Mouse (Mus musculus) erythroblast, adult 5-6 weeks (primary cell): ENCODE results near the gene Slc9a9. TPM values are rescaled to one million over a fixed set of nuclear protein-coding genes. Genes with fewer than 3 reads are reported as not detected.

Experiments
- ATAC-seq: replicated peaks from 2 replicates; pipeline ENCODE4 v1.8.0; 2016; ENCODE audit warnings: moderate number of reproducible peaks, mild to moderate bottlenecking, moderate TSS enrichment, inconsistent platforms; ENCODE audit not compliant: poor library complexity, low FRiP score, severe bottlenecking
- total RNA-seq, 2 experiments: library from RNA; stranded (forward) in 1 of 2; stranded (reverse) in 1 of 2; fragments of 150-400 nt in 1 of 2; fragments of 200-764, 138-1000 nt in 1 of 2; gene quantifications; 2 replicates each; pipeline versions ENCODE4 v1.2.3 to v1.2.4; 2015 to 2017; ENCODE audit warnings: low replicate concordance in 2 of 2

Gene Slc9a9
- total RNA-seq, 2 experiments from 2014 or later, result 1.9 to 4.3 TPM

- ATAC-seq, result no peak
Measured at GRCm38 (mm10) chr9:95180569-95180968, 510.9 kb downstream of the Slc9a9 start.

GRCm38 (mm10) chr9:95181241-95182043 lies 511.7 kb downstream of the Slc9a9 start:
- ATAC-seq, result no peak

DNA sequence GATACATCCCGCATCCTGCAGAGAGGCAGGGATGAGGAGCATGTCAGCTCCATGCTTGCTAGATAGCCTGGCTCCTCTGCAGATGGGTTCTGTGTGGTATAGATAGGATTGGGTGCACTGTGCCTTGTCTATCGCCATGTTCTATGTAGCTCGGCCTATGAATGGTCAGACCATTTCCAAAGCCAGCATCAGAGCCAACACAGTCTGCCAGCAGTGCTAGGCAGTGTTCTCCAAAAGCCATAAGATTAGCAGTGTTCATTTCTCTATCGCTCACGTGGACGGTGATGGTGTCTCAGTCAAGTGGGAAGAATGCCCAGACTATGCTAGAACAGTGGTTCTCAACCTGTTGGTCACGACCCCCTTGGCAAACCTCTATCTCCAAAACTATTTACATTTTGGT lies 512.6 kb downstream of the Slc9a9 start:
- no peak for ATAC-seq

DNA sequence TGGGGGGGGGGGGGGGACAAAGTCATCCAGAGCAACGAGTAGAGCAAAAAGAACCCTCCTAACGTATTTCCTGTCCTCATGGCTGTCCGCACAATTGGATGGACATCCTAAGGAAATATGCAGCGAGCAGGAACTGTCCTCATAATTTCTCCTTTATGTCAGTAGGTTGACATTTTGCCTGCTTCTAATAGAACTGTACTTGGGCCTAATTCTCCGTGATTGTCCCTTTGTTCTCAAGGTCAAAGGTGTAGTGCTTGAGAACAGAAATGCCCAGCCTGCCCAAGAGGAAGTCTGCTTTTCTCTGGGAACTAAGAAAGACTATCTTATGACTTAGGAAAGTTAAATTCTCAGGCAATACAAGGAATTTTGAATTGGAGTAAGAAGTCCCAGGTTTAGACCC lies 514.7 kb downstream of the Slc9a9 start:
- ATAC-seq, result no peak

GRCm38 (mm10) chr9:95185840-95186239 lies 516.1 kb downstream of the Slc9a9 start:
- no peak for ATAC-seq

DNA sequence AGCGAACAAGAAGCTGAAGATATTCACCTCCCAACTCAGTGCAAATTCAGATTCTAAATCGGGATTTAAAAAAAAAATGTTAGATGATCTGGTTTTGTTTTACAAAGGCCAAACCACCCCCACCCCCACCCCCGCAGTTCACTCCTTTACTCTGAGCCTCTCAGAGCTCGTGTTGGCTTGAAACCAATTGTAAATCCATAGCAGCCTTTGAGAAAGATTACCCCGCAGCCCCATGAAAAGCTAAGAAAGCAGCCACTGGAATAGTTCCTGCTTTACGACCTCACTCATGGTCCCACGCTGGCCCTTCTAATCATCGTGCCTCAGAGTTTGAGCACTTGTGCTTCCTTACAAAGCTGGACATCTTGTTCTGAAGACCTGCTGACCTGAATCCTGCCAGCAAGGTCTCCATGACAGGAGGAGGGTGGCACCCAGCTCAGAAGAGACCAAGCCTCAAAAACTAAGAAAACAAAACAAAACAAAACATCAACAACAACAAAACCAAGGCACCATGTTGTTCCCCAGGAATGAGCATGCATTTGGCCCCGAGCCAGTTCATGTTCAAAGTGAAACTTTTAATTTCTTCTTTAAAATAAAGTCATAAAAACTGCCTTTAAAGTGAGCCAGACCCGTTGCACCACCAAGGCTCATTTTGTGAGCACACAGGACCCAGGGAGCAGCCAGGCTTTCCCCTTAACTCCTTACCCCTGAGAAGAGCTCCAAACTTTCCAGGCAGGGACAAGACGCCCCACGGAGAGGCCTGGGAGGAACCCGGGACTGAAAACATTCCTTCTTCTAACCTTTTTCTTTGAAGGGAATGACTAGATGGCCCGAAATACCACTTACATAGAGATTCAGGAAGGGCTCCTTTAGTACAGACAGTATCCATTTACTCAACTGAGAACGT lies 516.9 kb downstream of the Slc9a9 start:
- ATAC-seq, result no peak

DNA sequence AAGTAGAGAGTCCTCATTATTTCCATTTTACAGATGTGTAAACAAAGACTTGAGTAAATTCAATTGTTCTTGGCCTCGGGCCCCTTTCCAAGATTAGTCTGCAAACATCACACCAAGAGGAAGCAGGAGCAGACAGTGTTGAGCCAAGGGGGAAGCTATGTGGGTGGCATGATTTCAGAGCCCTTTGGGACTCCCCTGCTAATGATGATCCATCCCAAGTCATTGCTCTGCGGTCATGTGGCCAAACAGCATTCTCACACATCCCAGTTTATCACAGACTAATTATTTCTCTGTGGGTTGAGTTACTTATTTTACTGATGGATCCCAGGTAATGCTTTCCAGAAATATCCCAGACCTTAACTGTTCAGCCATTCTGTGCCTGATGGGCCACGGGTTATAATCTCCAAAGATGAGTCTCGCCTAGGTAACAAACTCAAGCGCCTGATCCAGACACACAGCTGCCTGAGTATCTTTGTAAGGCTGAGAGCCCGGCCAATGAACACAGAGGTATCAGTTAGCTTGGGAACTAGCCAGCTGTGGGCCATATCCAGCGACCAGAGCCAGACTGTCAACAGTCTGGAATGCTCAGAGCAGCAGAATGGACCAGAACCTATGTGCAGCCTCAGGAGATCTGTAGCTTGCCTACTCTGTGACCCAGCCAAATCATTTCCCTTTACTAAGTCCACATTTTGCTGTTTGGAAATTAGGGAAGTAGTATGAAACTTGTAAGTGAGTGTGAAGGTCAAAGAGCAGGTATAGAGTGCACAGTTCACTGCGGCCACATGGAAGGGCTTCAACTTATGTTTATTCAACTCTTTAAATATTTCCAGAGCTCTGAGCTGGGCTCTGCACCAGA lies 518.9 kb downstream of the Slc9a9 start:
- ATAC-seq, result no peak

DNA sequence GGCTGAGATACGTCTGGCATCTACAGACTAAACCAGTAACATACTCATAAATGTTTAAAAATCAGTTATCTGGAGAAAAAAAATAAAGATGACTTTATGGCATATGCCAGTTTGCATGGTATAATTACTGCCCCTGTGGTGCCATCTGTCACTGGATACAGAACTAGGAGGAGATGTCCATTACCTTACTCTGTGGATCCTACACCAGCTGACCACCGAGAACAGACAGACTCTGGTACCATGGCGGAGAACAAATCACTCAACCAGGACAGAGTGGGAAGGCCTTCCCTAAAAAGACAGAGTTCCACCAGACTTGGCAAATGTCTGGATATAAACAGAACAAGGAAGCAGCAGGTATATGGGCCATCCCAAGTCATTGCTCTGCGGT lies 519.5 kb downstream of the Slc9a9 start:
- no peak for ATAC-seq

DNA sequence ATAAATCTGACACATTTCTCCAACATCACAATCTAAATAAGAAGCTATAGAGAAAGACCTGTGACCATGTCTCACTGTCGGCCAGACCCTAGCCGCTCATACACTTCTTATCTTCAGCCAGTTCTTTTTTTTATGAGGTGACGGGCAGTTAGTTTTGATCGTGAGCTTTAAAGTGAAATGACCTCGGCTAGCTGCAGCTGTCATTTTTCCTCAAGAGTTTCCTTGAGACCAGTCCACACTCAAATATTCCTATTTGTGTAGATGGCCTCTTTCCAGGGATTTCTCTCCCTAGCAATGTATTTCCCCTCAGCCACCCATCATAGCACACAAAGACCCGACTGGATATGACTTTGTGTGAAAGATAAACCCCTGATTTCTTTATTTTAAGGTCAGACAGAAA lies 521.7 kb downstream of the Slc9a9 start:
- no peak for ATAC-seq

DNA sequence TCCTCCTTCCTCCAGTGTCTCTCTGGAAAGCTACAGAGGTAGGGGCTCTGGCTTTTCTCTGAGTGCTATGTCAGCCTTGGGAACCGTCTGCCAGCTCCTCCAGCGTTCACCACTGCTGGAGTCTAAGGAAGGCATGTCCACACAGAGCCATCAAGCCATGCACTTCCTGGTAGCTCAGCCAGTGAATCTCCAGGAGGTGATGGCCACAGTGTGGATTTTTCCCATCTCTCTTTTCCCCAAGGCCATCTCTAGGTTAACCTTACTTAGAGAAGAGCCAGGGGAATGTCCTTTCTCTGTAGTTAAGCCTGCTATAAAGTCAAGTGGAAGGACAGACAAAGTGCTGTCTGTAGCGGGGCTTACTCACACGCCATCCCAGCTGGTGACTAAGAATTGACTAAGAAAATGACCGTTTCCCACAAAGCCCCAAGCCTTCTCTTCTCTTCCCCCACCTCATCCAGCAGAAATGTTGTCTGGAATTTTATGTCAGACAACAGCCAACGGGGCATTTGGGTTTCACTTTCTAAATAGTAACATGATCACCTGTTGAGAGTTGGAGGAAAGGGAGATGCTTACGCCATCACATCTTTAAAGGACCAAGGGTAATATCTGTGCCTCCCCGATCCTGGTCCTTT lies 523.3 kb downstream of the Slc9a9 start:
- ATAC-seq, result no peak

- no peak for ATAC-seq
Measured at GRCm38 (mm10) chr9:95193672-95194071, 524.0 kb downstream of the Slc9a9 start.

- ATAC-seq, result no peak
Measured at GRCm38 (mm10) chr9:95194158-95194557, 524.4 kb downstream of the Slc9a9 start.

DNA sequence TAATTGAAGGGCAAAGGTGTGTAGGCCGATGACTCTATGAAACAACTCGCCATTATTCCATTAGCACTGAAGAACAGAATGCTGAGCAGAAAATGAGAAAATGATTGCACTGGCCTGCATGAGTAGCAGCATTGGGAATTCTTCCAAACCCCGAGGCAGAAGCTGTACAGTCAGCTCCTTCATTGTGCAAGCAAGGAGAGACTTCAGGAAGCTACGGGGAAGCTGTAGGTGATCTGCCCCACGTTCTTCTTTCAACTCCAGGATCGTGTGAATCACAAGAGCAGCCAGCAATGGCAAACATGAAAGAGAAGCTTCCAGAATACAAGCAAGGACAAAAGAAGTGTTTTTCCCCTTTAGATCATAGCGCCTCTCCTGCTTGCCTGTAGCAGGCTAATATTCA lies 538.0 kb downstream of the Slc9a9 start:
- no peak for ATAC-seq

DNA sequence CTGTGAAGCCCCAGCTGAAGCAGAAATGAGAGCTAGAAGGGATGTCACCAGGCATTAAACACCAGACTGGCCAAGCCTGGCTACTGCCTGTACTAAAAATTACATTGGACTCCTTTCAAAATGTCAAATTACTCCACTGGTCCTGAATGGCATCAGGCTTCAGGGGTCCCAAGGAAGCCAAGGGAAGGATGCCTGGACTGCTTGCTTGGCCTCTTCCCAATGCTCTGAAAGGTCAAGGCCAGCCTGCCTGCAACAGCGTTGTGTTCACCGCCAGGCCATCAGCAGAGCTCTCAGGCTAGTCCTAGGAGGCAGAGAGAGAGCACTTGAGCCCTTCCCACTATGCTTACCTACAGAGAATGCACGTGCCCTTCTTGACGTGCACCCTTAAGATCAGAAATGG lies 539.0 kb downstream of the Slc9a9 start:
- ATAC-seq, result no peak

GRCm38 (mm10) chr9:95220009-95220408 lies 550.3 kb downstream of the Slc9a9 start:
- no peak for ATAC-seq

DNA sequence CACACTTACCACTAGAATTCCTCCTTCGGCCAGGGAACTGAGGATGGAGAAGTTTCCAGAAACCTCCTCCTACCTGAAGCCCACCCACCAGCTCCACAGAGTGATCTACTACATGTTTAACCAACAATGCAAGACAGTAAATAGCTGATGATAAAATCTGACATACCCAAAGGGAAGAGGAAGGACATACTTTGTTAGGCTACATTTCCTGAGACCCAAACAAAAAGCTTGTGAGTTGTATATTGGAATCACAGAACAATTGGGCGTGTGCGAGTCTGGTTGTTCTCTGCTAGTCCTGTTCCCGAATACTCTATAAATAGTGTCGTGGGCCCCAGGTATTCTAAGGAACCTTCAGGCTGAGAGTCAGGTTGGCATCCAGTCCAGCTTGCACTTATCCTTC lies 551.6 kb downstream of the Slc9a9 start:
- no peak for ATAC-seq

- ATAC-seq, result no peak
Measured at GRCm38 (mm10) chr9:95226986-95227385, 557.3 kb downstream of the Slc9a9 start.

DNA sequence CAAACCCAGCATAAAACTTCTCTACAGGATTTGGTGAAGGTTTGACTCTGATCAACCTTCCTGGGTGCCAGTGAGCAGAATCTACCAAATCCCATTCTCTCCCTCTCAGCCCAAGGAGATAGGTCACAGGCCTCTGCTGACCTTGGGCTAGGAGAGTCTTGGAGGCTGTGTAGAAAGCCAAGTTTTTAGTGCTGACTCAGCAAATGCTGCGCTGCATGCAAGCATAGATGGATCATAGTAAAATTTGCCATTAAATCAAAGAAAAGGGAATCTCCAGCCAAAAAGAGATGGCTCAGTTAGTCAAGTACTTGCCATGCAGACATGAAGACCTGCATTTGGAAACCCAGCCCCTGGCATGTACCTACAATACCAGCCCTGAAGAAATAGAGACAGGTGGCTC lies 558.4 kb downstream of the Slc9a9 start:
- no peak for ATAC-seq

DNA sequence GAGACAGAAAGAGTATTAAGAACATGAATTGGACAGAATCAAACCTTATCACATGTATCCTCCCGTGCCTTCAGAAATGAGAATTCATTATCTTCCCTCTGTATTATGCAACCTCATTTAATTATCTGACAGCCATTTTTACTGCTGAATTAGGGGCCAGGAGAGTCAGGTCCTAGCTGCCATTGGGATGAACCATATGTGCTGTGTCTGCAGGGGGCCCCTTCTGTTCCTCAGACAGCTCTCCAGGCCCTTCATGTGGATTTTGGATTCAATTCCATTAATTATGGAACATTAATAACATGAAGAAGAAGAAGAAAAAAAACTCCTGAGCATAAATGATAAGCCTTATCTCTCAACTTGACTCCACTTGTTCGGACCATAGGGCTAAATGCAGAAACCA lies 559.4 kb downstream of the Slc9a9 start:
- ATAC-seq, result no peak

DNA sequence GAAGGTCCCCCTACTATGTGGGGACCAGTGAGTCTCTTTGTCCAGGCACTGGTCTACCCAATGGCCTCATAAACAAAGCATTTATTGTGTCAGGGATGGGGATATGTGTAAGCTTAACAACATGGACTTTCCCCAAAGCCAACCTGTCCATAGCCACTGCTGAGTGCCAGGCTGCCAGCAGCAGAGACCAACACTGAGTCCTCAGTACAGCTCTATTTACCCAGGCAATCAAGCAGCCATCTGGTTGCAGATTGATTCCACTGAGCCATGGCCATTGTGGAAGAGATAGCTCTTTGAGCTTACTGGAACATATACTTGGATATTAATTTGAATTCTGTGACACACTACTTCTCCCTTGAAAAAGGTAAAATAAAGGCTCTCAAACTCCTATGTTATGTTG lies 570.2 kb downstream of the Slc9a9 start:
- no peak for ATAC-seq
